Mouse (Mus musculus): ENCODE measurements around the gene Col2a1. TPM values are rescaled to one million over a fixed set of nuclear protein-coding genes. Genes with fewer than 3 reads are reported as not detected.

Gene Col2a1
- total RNA-seq, 2 experiments from 2014 or later, result 0.69 to 1.2 TPM

- DNase-seq (ENCODE audit: low spot score in 2 of 2), result peak; percentile 92 to 93
These were observed 40.3 kb downstream of the Col2a1 start, which contains the start of gene Tmem106c for GRCm38 (mm10) chr15:97963989-97964835. TSS of gene Tmem106c (plus strand) at chr15:97964200.

GRCm38 (mm10) chr15:97963329-97963988 is 41.0 kb downstream of the Col2a1 start:
- peak in 1 of 2 experiments; percentile 15 for DNase-seq (ENCODE audit: low spot score in 2 of 2)

- no peak for DNase-seq (ENCODE audit: low spot score in 2 of 2)
These were observed 48.1 kb downstream of the Col2a1 start for GRCm38 (mm10) chr15:97956416-97956815.

DNA sequence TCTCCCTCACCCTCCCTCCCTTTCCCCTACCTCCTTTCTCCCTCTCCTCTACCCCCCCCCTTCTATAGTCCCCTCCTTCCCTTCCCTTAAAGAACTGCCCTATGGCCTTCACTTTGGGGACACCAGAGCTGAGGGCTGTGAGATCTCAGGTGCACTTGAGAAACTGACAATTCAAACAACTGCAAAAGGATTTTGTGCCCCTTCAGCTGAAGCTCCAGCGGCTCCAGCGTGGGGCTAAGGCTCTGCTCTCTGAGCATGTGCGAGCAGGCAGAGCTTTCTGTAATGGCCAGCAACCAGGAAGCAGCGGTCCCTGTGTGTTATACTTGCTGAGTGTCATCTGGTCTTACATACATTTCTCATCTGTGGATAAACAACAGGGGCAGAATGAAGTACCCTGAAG is 48.8 kb downstream of the Col2a1 start:
- DNase-seq (ENCODE audit: low spot score in 2 of 2), result no peak

DNA sequence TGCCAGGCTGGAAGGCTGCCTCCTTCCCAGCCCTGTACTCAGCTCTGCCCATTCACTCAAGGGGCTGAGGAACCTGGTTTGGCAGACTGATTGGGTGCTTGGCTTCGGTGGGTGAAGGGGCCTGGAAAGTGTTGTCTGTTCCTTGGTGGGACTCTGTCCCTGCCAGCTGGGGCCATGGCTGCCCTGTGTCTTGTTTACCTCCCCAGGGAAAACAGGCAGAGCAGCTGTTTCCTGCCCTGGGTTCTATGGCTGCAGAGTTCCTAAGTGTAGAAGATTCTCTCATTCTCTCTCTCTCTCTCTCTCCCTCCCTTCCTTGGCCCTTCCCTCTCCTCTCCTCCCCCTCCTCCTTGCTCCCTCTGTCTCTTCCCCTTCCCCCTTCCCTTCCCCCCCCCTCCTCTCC is 49.2 kb downstream of the Col2a1 start:
- no peak for DNase-seq (ENCODE audit: low spot score in 2 of 2)

- no peak for DNase-seq (ENCODE audit: low spot score in 2 of 2)
These were observed 49.8 kb downstream of the Col2a1 start for GRCm38 (mm10) chr15:97954671-97955070.

GRCm38 (mm10) chr15:97952889-97953189 is 51.7 kb downstream of the Col2a1 start:
- DNase-seq (ENCODE audit: low spot score in 2 of 2), result no peak

- peak; percentile 63 to 74 for DNase-seq (ENCODE audit: low spot score in 2 of 2)
These were observed 52.2 kb downstream of the Col2a1 start for GRCm38 (mm10) chr15:97952137-97952888.

GRCm38 (mm10) chr15:97950240-97950639 is 54.3 kb downstream of the Col2a1 start:
- no peak for DNase-seq (ENCODE audit: low spot score in 2 of 2)

DNA sequence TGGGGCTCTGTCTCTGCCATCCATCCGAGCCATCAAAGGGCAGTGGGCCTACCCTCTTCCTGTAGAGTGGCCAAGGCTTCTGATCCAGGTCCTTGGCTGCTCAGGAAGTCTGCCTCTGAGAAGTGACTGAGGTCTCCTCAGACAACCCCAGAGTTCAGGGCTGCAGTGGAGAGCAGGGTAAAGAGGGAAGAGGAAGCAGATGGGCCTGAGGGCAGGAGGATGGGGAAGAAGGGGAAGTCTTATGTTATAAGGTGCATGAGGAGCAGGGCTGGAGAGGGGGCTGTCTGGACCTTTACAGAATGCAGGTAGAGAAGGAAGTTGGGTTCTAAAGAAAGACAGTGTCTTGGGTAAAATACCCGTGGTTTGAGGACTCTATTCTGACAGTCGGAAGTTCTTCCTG is 54.8 kb downstream of the Col2a1 start:
- DNase-seq (ENCODE audit: low spot score in 2 of 2), result no peak

DNA sequence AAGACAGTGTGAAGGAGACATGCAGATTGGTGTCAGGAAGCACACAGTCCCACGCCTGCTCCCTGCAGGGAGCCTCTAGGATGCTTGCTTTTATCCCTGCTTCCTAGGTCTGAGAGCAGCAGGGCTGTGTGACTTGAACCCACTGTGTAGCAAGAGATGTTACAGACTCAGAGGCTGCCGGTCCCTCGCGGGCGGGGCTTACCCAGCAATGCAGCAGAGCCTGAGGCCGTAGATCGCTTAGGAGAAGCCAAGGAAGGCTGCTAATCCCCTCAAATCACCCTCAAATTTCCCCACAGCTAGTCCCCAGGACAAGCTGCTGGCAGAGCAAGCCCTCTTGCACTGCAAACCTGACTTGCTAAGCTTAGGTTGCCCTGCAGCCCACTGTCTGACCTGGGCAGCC is 55.8 kb downstream of the Col2a1 start:
- DNase-seq (ENCODE audit: low spot score in 2 of 2), result no peak

GRCm38 (mm10) chr15:97945656-97946315 is 58.7 kb downstream of the Col2a1 start:
- no peak for DNase-seq (ENCODE audit: low spot score in 2 of 2)

- no peak for DNase-seq (ENCODE audit: low spot score in 2 of 2)
These were observed 59.4 kb downstream of the Col2a1 start for GRCm38 (mm10) chr15:97944919-97945574.

GRCm38 (mm10) chr15:97943356-97943755 is 61.1 kb downstream of the Col2a1 start:
- DNase-seq (ENCODE audit: low spot score in 2 of 2), result no peak

DNA sequence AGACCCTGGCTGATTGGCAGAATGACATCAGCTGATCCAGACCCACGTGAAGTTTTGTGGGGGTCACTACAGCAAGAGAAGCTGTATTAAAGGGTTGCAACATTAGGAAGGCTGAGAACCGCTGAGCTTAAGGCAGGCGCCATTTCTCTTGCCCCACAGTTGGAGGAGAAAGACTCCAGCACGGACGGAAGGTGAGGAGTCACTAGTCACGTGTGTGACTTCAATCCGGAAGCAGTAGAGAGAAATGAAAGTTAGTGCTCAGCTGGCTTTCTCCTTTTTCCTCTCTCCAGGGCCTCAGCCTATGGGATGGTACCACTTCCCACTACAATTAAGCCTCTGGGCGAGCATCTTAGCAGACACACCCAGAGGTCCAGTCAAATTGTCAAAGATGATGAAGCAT is 62.0 kb downstream of the Col2a1 start:
- no peak for DNase-seq (ENCODE audit: low spot score in 2 of 2)

GRCm38 (mm10) chr15:97941306-97941705 is 63.2 kb downstream of the Col2a1 start:
- DNase-seq (ENCODE audit: low spot score in 2 of 2), result no peak

DNA sequence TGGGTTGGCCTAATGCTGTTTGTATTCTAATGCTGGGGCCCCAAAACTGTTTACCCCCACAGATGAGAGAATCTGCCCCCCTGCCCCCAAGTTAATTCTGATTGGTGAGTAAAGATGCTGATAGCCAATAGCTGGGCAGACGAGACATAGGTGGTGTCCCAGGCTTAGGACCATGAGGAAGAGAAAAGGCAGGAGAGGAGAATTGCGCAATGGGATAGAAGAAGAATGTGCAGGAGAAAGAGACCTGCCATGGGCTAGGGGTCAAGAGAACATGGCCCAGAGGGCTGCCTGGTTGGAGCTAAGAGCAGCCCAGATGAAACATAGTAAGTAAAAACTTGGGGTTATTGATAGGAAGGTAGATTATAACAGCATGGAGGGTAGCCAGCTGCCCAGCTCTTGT is 64.4 kb downstream of the Col2a1 start:
- no peak for DNase-seq (ENCODE audit: low spot score in 2 of 2)

- DNase-seq (ENCODE audit: low spot score in 2 of 2), result no peak
These were observed 65.9 kb downstream of the Col2a1 start for GRCm38 (mm10) chr15:97938580-97938979.

DNA sequence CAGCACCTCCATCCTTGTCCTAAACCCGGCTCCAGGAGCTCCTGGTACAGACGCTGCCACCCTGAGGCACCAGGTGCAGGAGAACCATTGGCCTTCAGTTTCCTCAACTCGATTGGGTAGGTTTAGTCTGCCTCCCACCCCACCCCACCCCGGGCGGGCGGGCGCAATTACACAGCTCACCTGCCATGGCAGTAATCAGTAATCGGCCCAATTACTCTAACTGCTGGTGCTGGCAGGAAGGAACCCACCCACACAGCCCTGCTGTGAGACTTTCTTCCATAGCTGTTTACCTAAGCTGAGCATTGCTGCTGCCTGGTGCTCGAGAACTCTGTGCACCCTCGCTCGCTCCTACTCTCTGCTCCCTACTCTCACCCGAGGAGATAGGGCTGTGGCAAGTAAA is 72.1 kb downstream of the Col2a1 start:
- DNase-seq (ENCODE audit: low spot score in 2 of 2), result no peak

DNA sequence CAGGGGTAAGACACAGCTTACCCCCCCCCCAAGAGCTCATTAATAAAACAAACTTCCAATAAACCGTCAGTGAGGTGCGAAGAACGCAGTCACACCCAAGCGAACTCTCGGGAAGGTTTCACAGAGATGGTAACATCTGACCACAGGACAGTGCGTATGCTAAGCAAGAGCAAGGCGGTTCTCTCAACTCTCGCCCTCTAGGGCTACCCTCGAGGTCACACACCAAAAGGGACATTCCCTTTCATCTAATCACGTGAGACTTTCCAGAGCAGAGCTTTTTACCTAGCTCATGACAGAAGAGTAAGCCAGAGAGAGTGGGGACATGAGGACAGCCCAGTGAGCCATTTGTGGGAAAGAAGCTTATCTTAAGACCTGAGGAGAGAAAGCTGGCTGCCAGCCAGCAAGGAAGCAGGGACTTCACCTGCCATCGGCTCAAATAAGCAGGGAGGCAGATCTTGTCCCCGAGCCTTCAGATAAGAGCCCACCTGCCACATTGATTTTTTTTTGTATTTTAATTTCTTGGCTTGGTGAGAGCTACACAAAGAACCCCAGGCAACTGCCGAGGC is 75.2 kb downstream of the Col2a1 start:
- DNase-seq (ENCODE audit: low spot score in 2 of 2), result no peak

- DNase-seq (ENCODE audit: low spot score in 2 of 2), result no peak
These were observed 76.7 kb downstream of the Col2a1 start for GRCm38 (mm10) chr15:97927821-97928220.

Measured in layer of hippocampus, postnatal 14 days (tissue).